Mouse (Mus musculus) intestine, postnatal 0 days (tissue): ENCODE measurements at regions not wholly inside any gene's neighbourhood (a gene's known extent, or its start where the extent isn't known, plus 50 kb on each side); places are given as distances from the start of the nearest gene placed in this dataset.

Experiments used
- ATAC-seq: fragments of 200-750 bp; cut with Nextera tagmentation; 2 replicates; pipeline ENCODE4 v1.8.0; 2017; ENCODE audit warnings: mild to moderate bottlenecking, moderate TSS enrichment, moderate library complexity
- H3K27ac ChIP-seq: fragments of 300-500 bp; sonication (generic); 2 replicates; pipeline ENCODE4 v1.5.1; 2014; ENCODE audit warnings: mild to moderate bottlenecking, low read depth, low read length, moderate library complexity
- H3K27me3 ChIP-seq: fragments of 300-500 bp; sonication (generic); replicated peaks from 2 replicates; pipeline ENCODE4 v1.6.1; 2014; ENCODE audit warnings: low read length, mixed read lengths; ENCODE audit not compliant: control insufficient read depth, insufficient read depth
- H3K36me3 ChIP-seq: fragments of 300-500 bp; sonication (generic); 2 replicates; pipeline ENCODE4 v1.6.1; 2014; ENCODE audit warnings: mild to moderate bottlenecking, moderate library complexity; ENCODE audit not compliant: control insufficient read depth, insufficient read depth
- H3K4me1 ChIP-seq: fragments of 300-500 bp; sonication (generic); replicated peaks from 2 replicates; pipeline ENCODE4 v1.6.1; 2014; ENCODE audit warnings: antibody characterized with exemption, low read length, mixed read lengths; ENCODE audit not compliant: control insufficient read depth, insufficient read depth
- H3K4me2 ChIP-seq: fragments of 300-500 bp; sonication (generic); replicated peaks from 2 replicates; pipeline ENCODE4 v1.6.1; 2014; ENCODE audit warnings: low read depth, mild to moderate bottlenecking, moderate library complexity
- H3K4me3 ChIP-seq: fragments of 300-500 bp; sonication (generic); 2 replicates; pipeline ENCODE4 v1.5.1; 2014; ENCODE audit warnings: low read depth, low read length
- H3K9ac ChIP-seq: fragments of 300-500 bp; sonication (generic); 2 replicates; pipeline ENCODE4 v1.6.1; 2014; ENCODE audit warnings: mild to moderate bottlenecking, low read depth, low read length
- H3K9me3 ChIP-seq: fragments of 300-500 bp; sonication (generic); 2 replicates; pipeline ENCODE4 v1.6.1; 2016; ENCODE audit warnings: mixed run types; ENCODE audit not compliant: control insufficient read depth
- CTCF ChIP-seq: sonication (generic); IDR thresholded peaks from 2 replicates; pipeline ENCODE4 v1.5.1; 2016; ENCODE audit warnings: low read depth, mild to moderate bottlenecking, control low read depth, antibody characterized with exemption, moderate library complexity
- WGBS: fragments of 180-500 bp; shearing (Covaris S2); extraction: QIAGEN DNeasy Blood & Tissue Kit; methylation state at CpG from one replicate; pipeline ENCODE4 v1.1.7; 2014; 5-methylcytosine and 5-hydroxymethylcytosine counted together

GRCm38 (mm10) chr2:9805590-9805989 lies 75.5 kb upstream of the 4930412O13Rik start:
- 83% methylated on average over 6 of the region's 6 CpGs for WGBS
- no peak for TF ChIP-seq CTCF
- no peak for ATAC-seq

More at GRCm38 (mm10) chr2:9805590-9805989, 75.5 kb upstream of the 4930412O13Rik start:
- H3K9ac ChIP-seq: no peak overlapping the region
- no peak overlapping the region for H3K27ac ChIP-seq
- no peaks in the 10 kb centered on the region for H3K27me3 ChIP-seq
- no peaks in the 10 kb centered on the region for H3K4me1 ChIP-seq
- no peaks in the 10 kb centered on the region for H3K9me3 ChIP-seq
- H3K4me2 ChIP-seq: no peak overlapping the region
- H3K4me3 ChIP-seq: no peak overlapping the region
- H3K36me3 ChIP-seq: no peaks in the 10 kb centered on the region
